Mouse (Mus musculus): ENCODE measurements around the gene Pgbd5. TPM values are rescaled to one million over a fixed set of nuclear protein-coding genes. Genes with fewer than 3 reads are reported as not detected.

The Pgbd5 gene
- total and polyA plus RNA-seq, 3 experiments = 0.89 to 3.9 (median 3.1) TPM

GRCm38 (mm10) chr8:124416646-124417045 lies 22.8 kb downstream of the Pgbd5 start:
- Histone ChIP-seq H3K4me1 (ENCODE audit: control insufficient read depth in 1 of 2, insufficient read depth in 2 of 2) (peaks cover 3 to 53% of the 10 kb centered on the region in 2 experiments; a peak in 3 of 4 replicates), H3K4me3 (replicated peaks in 1 of 3; ENCODE audit: low read depth in 2 of 3, low read length in 2 of 3, poor library complexity in 1 of 3) (no peak overlapping the region), H3K27me3 (replicated peaks) (peaks cover 2% of the 10 kb centered on the region), H3K36me3 (replicated peaks in 1 of 2; ENCODE audit: control insufficient read depth in 1 of 2, insufficient read depth in 1 of 2, low read length in 1 of 2) (no peaks in the 10 kb centered on the region), H3K79me2 (replicated peaks; ENCODE audit: control insufficient read depth, extremely low read depth, insufficient read depth, poor library complexity, severe bottlenecking) (no peaks in the 10 kb centered on the region), H3K9ac (ENCODE audit: insufficient read depth, low read depth) (no peak overlapping the region), H3K9me3 (replicated peaks; ENCODE audit: low read length) (no peaks in the 10 kb centered on the region), H3K4me2 (ENCODE audit: insufficient read depth, low read depth, poor library complexity, severe bottlenecking) (no peak overlapping the region), H3K27ac (ENCODE audit: insufficient read depth, low read depth) (no peak overlapping the region)
- TF ChIP-seq ELF1 (IDR thresholded peaks at IDR 0.05; ENCODE audit: low read depth, low read length) = no peak
- TF ChIP-seq ZNF384 (IDR thresholded peaks at IDR 0.05; ENCODE audit: low read depth, low read length) = no peak
- TF ChIP-seq MAX (IDR thresholded peaks at IDR 0.05; ENCODE audit: low read length) = no peak
- dilution Hi-C loops (cut with MboI; ENCODE audit: extremely low pct_ligation_motif_present, extremely low pct_unique_long_range_greater_than_20kb, low sequenced_read_pairs) = no loop called here
- in situ Hi-C loops (cut with MboI; ENCODE audit: low pct_ligation_motif_present, low pct_unique_long_range_greater_than_20kb, low sequenced_read_pairs) = no loop called here
- peak; percentile 14 for DNase-seq (ENCODE audit: extremely low read depth)

- DNase-seq (ENCODE audit: extremely low read depth) = peak; percentile 66
- H3K4me2 ChIP-seq (ENCODE audit: insufficient read depth, low read depth, poor library complexity, severe bottlenecking) = no peak overlapping the region
- peaks cover 3 to 53% of the 10 kb centered on the region in 2 experiments; a peak in 3 of 4 replicates for H3K4me1 ChIP-seq (ENCODE audit: control insufficient read depth in 1 of 2, insufficient read depth in 2 of 2)
- no peaks in the 10 kb centered on the region for H3K9me3 ChIP-seq (replicated peaks; ENCODE audit: low read length)
- no peaks in the 10 kb centered on the region for H3K27me3 ChIP-seq (replicated peaks)
- TF ChIP-seq CHD1 (IDR thresholded peaks at IDR 0.05; ENCODE audit: low read depth, low read length) (no peak), UBTF (IDR thresholded peaks at IDR 0.05; ENCODE audit: low read depth, low read length) (no peak), POLR2AphosphoS2 (IDR thresholded peaks at IDR 0.05; ENCODE audit: low read depth, low read length) (no peak), JUN (IDR thresholded peaks at IDR 0.05; ENCODE audit: insufficient read depth, low read depth, low read length) (no peak), TCF12 (IDR thresholded peaks at IDR 0.05; ENCODE audit: low read depth, low read length) (peak; percentile 34; the same call in 1 of the 2 replicates), ZKSCAN1 (IDR thresholded peaks at IDR 0.05; ENCODE audit: borderline replicate concordance, low read depth, low read length) (no peak), IRF4 (IDR thresholded peaks at IDR 0.05; ENCODE audit: low read depth, low read length) (peak; percentile 34; the same call in 1 of the 2 replicates), RAD21 (IDR thresholded peaks at IDR 0.05; ENCODE audit: low read depth, low read length) (no peak), ZNF384 (IDR thresholded peaks at IDR 0.05; ENCODE audit: low read depth, low read length) (peak; percentile 57), JUND (conservative IDR thresholded peaks at IDR 0.05; ENCODE audit: low read depth, low read length) (no peak), EP300 (IDR thresholded peaks at IDR 0.05; ENCODE audit: low read length) (peak; percentile 58; the same call in 1 of the 2 replicates), SIN3A (IDR thresholded peaks at IDR 0.05; ENCODE audit: low read length) (no peak), POLR2A (IDR thresholded peaks at IDR 0.05; ENCODE audit: low read depth, low read length) (no peak), KAT2A (IDR thresholded peaks at IDR 0.05; ENCODE audit: insufficient replicate concordance, low read length) (no peak), MEF2A (IDR thresholded peaks at IDR 0.05; ENCODE audit: borderline replicate concordance, low read depth, low read length) (no peak), ZC3H11A (IDR thresholded peaks at IDR 0.05; ENCODE audit: low read depth, low read length) (no peak), ZMIZ1 (IDR thresholded peaks at IDR 0.05; ENCODE audit: low read depth, low read length) (no peak), CHD2 (IDR thresholded peaks at IDR 0.05; ENCODE audit: low read length) (no peak), NELFE (IDR thresholded peaks at IDR 0.05; ENCODE audit: low read depth, low read length) (no peak), MAZ (IDR thresholded peaks at IDR 0.05; ENCODE audit: low read depth, low read length) (no peak), ELF1 (IDR thresholded peaks at IDR 0.05; ENCODE audit: low read depth, low read length) (no peak), TBP (conservative IDR thresholded peaks at IDR 0.05; ENCODE audit: low read depth, low read length) (no peak), BHLHE40 (IDR thresholded peaks at IDR 0.05; ENCODE audit: low read depth, low read length) (peak; percentile 47; the same call in 1 of the 2 replicates), RCOR1 (conservative IDR thresholded peaks at IDR 0.05; ENCODE audit: low read depth, low read length) (no peak), MXI1 (IDR thresholded peaks at IDR 0.05; ENCODE audit: low read depth, low read length) (no peak), MAFK (IDR thresholded peaks at IDR 0.05; ENCODE audit: insufficient replicate concordance, low read length) (no peak), NRF1 (IDR thresholded peaks at IDR 0.05; ENCODE audit: low read depth, low read length) (no peak), MAX (IDR thresholded peaks at IDR 0.05; ENCODE audit: low read length) (no peak), SMC3 (IDR thresholded peaks at IDR 0.05; ENCODE audit: low read depth, low read length) (no peak), GABPA (IDR thresholded peaks at IDR 0.05; ENCODE audit: insufficient replicate concordance, low read depth, low read length) (no peak)
- no peak overlapping the region for H3K27ac ChIP-seq (ENCODE audit: insufficient read depth, low read depth)
- H3K36me3 ChIP-seq (replicated peaks in 1 of 2; ENCODE audit: control insufficient read depth in 1 of 2, insufficient read depth in 1 of 2, low read length in 1 of 2) = no peaks in the 10 kb centered on the region
- no peak overlapping the region for H3K9ac ChIP-seq (ENCODE audit: insufficient read depth, low read depth)
- H3K79me2 ChIP-seq (replicated peaks; ENCODE audit: control insufficient read depth, extremely low read depth, insufficient read depth, poor library complexity, severe bottlenecking) = no peaks in the 10 kb centered on the region
- in situ Hi-C loops (cut with MboI; ENCODE audit: low pct_ligation_motif_present, low pct_unique_long_range_greater_than_20kb, low sequenced_read_pairs) (no loop called here), dilution Hi-C loops (cut with MboI; ENCODE audit: extremely low pct_ligation_motif_present, extremely low pct_unique_long_range_greater_than_20kb, low sequenced_read_pairs) (no loop called here)
- no peak overlapping the region for H3K4me3 ChIP-seq (replicated peaks in 1 of 3; ENCODE audit: low read depth in 2 of 3, low read length in 2 of 3, poor library complexity in 1 of 3)
Observed at GRCm38 (mm10) chr8:124415789-124416188, 23.7 kb downstream of the Pgbd5 start.

Measured in CH12.LX (cell line).